Mouse (Mus musculus): ENCODE measurements around the gene Mfsd6.

- no peak for TF ChIP-seq CTCF (IDR thresholded peaks at IDR 0.05; ENCODE audit: low read depth)
- no peak for TF ChIP-seq EP300 (IDR thresholded peaks at IDR 0.05; ENCODE audit: low read depth)
Measured at GRCm38 (mm10) chr1:52752706-52753105, 25.4 kb upstream of the Mfsd6 start.
